Mouse (Mus musculus): ENCODE measurements around the gene Gm20458. TPM values are rescaled to one million over a fixed set of nuclear protein-coding genes. Genes with fewer than 3 reads are reported as not detected.

Gm20458 gene
- polyA plus RNA-seq, 1 experiment from 2014 or later: 23.3 TPM

DNA sequence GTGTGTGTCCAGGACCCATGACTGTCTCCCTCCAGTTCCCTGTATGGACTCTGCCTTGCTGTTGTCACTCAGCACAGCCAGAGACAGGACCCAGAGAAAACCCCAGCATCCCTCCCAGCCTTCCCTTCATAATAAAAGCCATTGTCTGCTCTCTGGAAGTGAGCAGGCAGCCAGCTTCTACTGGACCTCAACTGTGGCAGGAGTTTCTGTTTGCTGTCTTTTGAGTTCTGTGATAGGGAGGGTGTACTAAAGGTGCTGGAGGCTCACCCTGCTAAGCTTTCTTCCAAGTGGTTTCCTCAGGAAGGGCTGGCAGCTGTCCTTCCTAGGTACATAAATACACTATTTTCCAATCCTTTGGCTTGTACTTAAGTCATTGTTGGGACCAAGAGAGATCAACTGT lies 4.4 kb downstream of the Gm20458 start:
- H3K27ac ChIP-seq: no peak overlapping the region
- no peak overlapping the region for H3K4me3 ChIP-seq (replicated peaks; ENCODE audit: low read depth, low read length)
- H3K9me3 ChIP-seq (replicated peaks; ENCODE audit: low read length): no peaks in the 10 kb centered on the region
- peaks cover 3% of the 10 kb centered on the region; the same call in 1 of the 2 replicates for H3K4me1 ChIP-seq (replicated peaks; ENCODE audit: insufficient read depth, low read length)
- ATAC-seq (replicated peaks; ENCODE audit: low FRiP score, low read depth) (no peak), DNase-seq (ENCODE audit: low spot score) (no peak)
- no peak for TF ChIP-seq CTCF (IDR thresholded peaks at IDR 0.05; ENCODE audit: low read depth)
- no peak overlapping the region for H3K4me2 ChIP-seq (ENCODE audit: low read length)
- peaks cover 16% of the 10 kb centered on the region for H3K36me3 ChIP-seq (ENCODE audit: insufficient read depth, low read length)
- no peak overlapping the region for H3K9ac ChIP-seq (ENCODE audit: low read depth, low read length)
- H3K27me3 ChIP-seq (ENCODE audit: insufficient read depth, low read length): no peaks in the 10 kb centered on the region

DNA sequence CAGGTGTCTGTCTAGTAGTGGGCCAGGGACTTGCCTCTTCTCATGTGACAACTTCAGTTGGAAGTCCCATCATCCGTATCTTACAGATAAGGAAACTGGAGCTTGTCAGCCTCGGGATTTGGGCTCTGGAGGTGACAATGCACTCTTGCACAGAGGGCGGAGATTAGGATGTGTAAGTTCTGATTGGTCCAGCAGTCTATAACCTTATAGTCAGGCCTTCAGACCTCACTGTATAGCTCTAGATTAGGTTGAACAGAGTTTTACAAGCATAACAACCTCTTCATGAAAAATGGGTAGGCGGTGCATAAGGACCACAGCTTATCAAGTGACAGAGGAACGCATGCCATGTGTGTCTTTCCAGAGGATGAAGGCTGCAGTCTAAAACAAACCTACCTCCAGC lies 6.0 kb downstream of the Gm20458 start:
- DNase-seq (ENCODE audit: low spot score): no peak
- Histone ChIP-seq H3K4me2 (ENCODE audit: low read length) (no peak overlapping the region), H3K36me3 (ENCODE audit: insufficient read depth, low read length) (peaks cover 16% of the 10 kb centered on the region), H3K4me1 (replicated peaks; ENCODE audit: insufficient read depth, low read length) (peaks cover 3% of the 10 kb centered on the region; the same call in 1 of the 2 replicates), H3K9me3 (replicated peaks; ENCODE audit: low read length) (no peaks in the 10 kb centered on the region), H3K27me3 (ENCODE audit: insufficient read depth, low read length) (no peaks in the 10 kb centered on the region), H3K27ac (no peak overlapping the region), H3K4me3 (replicated peaks; ENCODE audit: low read depth, low read length) (no peak overlapping the region), H3K9ac (ENCODE audit: low read depth, low read length) (no peak overlapping the region)
- 81% methylated on average over 5 of the region's 5 CpGs for WGBS
- ATAC-seq (replicated peaks; ENCODE audit: low FRiP score, low read depth): no peak
- TF ChIP-seq CTCF (IDR thresholded peaks at IDR 0.05; ENCODE audit: low read depth): no peak

DNA sequence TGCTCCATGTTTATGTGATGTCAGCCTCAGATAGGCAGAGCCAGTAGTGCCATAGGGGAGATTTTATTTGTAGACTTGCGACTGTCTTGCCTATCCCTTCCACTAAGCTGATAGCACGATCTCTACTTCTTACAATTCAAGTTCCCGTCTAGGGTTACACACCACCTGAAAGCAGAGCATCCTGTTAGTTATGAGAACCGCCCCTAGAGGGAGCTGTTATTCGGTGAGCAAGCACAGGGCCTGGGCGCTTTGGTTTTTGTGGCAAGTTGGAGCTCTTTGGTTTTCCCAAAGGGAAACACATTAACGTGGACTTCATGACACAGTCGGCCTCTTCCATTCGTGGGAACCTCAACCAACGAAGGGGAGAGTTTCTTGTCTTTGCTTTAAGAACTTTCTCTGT lies 9.5 kb downstream of the Gm20458 start:
- peak; percentile 82 for TF ChIP-seq CTCF (IDR thresholded peaks at IDR 0.05; ENCODE audit: low read depth)
- peak; percentile 82 for DNase-seq (ENCODE audit: low spot score)
- Histone ChIP-seq H3K4me3 (replicated peaks; ENCODE audit: low read depth, low read length) (no peak overlapping the region), H3K36me3 (ENCODE audit: insufficient read depth, low read length) (peaks cover 7% of the 10 kb centered on the region; the same call in 1 of the 2 replicates), H3K27me3 (ENCODE audit: insufficient read depth, low read length) (no peaks in the 10 kb centered on the region), H3K4me1 (replicated peaks; ENCODE audit: insufficient read depth, low read length) (no peaks in the 10 kb centered on the region), H3K9me3 (replicated peaks; ENCODE audit: low read length) (no peaks in the 10 kb centered on the region), H3K27ac (no peak overlapping the region), H3K9ac (ENCODE audit: low read depth, low read length) (no peak overlapping the region), H3K4me2 (ENCODE audit: low read length) (no peak overlapping the region)
- 25% methylated on average over 10 of the region's 10 CpGs for WGBS
- ATAC-seq (replicated peaks; ENCODE audit: low FRiP score, low read depth): 0 out of 2 replicates have a peak, but pooled peaks have one; percentile 30

DNA sequence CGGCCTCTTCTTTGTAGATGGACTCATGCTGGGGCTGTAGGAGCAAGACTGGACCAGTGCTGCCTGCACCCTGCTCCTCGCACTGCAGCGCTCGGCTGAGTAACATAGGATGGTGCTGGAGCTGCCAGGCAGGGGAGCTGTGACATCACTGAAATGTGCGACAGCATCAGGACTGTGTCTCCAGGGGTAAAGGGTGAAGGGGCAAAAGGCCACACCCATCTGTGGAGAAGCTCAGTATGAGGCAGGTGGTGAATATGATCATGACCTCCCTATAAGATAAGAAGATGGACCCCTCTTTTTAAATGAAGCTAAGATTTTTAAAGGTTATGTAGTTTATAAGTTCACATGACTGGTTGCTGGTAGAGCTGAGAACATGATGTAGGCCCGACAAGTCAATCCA lies 12.9 kb downstream of the Gm20458 start, which contains the start of gene Trp53tg5:
Gene Trp53tg5, minus strand, starts transcription at position 101 of the 400 bp plus-strand sequence.
- ATAC-seq (replicated peaks; ENCODE audit: low FRiP score, low read depth) (no peak), DNase-seq (ENCODE audit: low spot score) (no peak)
- no peak within 1 kb of the TSS for H3K4me2 ChIP-seq (ENCODE audit: low read length)
- no peaks in the 10 kb centered on the region for H3K27me3 ChIP-seq (ENCODE audit: insufficient read depth, low read length)
- TF ChIP-seq CTCF (IDR thresholded peaks at IDR 0.05; ENCODE audit: low read depth): no peak
- H3K4me3 ChIP-seq (replicated peaks; ENCODE audit: low read depth, low read length): no peak within 1 kb of the TSS
- no peak within 1 kb of the TSS for H3K9ac ChIP-seq (ENCODE audit: low read depth, low read length)
- 85% methylated on average over 6 of the region's 6 CpGs for WGBS
- no peak within 1 kb of the TSS for H3K27ac ChIP-seq
- peaks cover 8% of the 10 kb centered on the region; the same call in 1 of the 2 replicates for H3K36me3 ChIP-seq (ENCODE audit: insufficient read depth, low read length)
- no peaks in the 10 kb centered on the region for H3K4me1 ChIP-seq (replicated peaks; ENCODE audit: insufficient read depth, low read length)
- H3K9me3 ChIP-seq (replicated peaks; ENCODE audit: low read length): no peaks in the 10 kb centered on the region

DNA sequence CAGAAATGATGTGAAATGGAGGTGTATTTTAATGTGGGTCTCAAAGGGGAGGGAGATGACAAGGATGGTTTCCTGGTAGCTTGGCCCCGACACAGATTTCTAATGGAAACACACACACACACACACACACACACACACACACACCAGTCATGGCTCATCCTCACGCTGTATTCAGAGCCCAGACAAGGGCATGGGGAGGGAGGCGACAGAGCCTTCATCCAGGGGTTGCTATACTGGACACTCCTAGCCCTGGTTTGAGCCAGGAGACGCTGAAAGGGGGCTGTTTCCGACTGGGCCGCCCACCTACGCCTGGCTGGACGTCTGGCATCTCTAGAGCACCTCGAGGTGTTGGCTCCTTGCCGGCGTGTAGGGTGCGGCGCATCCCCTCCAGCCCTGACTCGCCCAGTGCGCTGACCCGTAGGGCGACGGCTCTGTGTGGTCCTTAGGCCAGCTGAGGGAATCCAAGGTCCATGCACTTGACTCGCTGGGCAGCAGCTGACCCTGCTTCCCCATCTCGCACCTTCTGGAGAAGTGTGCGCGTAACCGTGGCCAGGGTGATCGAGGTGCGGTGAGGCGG lies 25.0 kb downstream of the Gm20458 start, which contains the start of gene Dbndd2:
Gene Dbndd2, plus strand, starts transcription at position 426 of the 577 bp plus-strand sequence.
- Histone ChIP-seq H3K4me3 (replicated peaks; ENCODE audit: low read depth, low read length) (peak within 1 kb of the TSS; percentile 88), H3K4me2 (ENCODE audit: low read length) (peak within 1 kb of the TSS; percentile 99), H3K27me3 (ENCODE audit: insufficient read depth, low read length) (no peaks in the 10 kb centered on the region), H3K27ac (peak within 1 kb of the TSS; percentile 71), H3K9ac (ENCODE audit: low read depth, low read length) (peak within 1 kb of the TSS; percentile 81), H3K36me3 (ENCODE audit: insufficient read depth, low read length) (0 out of 2 replicates have a peak, but pooled peaks cover 4% of the 10 kb centered on the region), H3K9me3 (replicated peaks; ENCODE audit: low read length) (no peaks in the 10 kb centered on the region), H3K4me1 (replicated peaks; ENCODE audit: insufficient read depth, low read length) (0 out of 2 replicates have a peak, but pooled peaks cover 5% of the 10 kb centered on the region)
- ATAC-seq (replicated peaks; ENCODE audit: low FRiP score, low read depth) (peak; percentile 85), DNase-seq (ENCODE audit: low spot score) (peak; percentile 50)
- no peak for TF ChIP-seq CTCF (IDR thresholded peaks at IDR 0.05; ENCODE audit: low read depth)
- WGBS: under 1% methylated on average over 26 of the region's 26 CpGs

DNA sequence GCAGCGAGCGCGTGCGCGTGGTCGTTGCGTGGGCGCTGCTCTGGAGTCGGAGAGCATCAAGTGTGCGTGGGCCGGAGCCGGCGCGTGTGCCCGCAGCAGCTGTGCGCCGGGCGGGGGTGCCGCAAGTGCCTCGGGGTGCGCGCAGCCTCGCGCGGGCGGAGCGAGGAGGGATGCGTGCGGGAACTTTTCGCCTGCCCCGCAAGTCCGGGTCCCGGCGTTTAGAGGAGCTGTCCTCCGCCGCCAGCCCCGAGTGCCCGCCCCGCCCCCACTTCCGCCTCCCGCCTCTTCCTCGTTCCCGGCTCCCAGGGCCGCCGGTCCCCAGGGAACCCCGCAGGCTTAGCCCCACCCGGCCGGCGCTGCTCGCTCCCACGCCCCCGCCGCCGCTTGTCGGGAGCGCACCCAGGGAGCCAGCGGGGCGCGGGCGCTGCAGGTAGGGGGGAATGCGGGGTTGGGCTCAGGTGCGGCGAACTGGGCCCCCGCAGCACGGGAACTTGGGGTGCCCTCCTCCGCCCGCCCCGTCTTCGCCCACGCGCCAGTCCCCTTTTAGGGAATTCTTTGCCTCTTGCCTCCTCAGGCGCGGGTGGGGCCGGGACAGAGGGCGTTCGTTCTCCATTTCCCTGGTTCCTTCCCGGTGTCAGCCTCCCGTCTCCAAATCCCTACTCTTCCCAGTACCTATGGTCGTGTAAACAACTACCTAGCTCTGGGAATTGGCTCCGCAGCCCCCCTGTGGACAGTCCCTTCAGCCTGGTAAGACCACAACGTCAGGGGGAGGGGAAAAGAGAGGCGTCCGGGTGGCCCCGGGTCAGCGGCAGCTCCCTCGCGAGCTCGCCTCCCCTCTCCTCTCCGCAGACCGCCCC lies 25.7 kb downstream of the Gm20458 start:
- peak overlapping the region; percentile 71 for H3K27ac ChIP-seq
- peak; percentile 59 for ATAC-seq (replicated peaks; ENCODE audit: low FRiP score, low read depth)

More for the DNA sequence above, 25.7 kb downstream of the Gm20458 start:
- 0 out of 2 replicates have a peak, but pooled peaks cover 5% of the 10 kb centered on the region for H3K4me1 ChIP-seq (replicated peaks; ENCODE audit: insufficient read depth, low read length)
- no peaks in the 10 kb centered on the region for H3K9me3 ChIP-seq (replicated peaks; ENCODE audit: low read length)
- H3K27me3 ChIP-seq (ENCODE audit: insufficient read depth, low read length): no peaks in the 10 kb centered on the region
- peak; percentile 22; the same call in 1 of the 2 replicates for TF ChIP-seq CTCF (IDR thresholded peaks at IDR 0.05; ENCODE audit: low read depth)
- under 1% methylated on average over 58 of the region's 90 CpGs for WGBS
- DNase-seq (ENCODE audit: low spot score): peak; percentile 72
- H3K9ac ChIP-seq (ENCODE audit: low read depth, low read length): peak overlapping the region; percentile 81
- 0 out of 2 replicates have a peak, but pooled peaks cover 4% of the 10 kb centered on the region for H3K36me3 ChIP-seq (ENCODE audit: insufficient read depth, low read length)
- H3K4me3 ChIP-seq (replicated peaks; ENCODE audit: low read depth, low read length): peak overlapping the region; percentile 88
- peak overlapping the region; percentile 99 for H3K4me2 ChIP-seq (ENCODE audit: low read length)

Data from kidney, postnatal 0 days (tissue).